Mouse (Mus musculus): ENCODE results near the gene Fbxl13. TPM values are rescaled to one million over a fixed set of nuclear protein-coding genes. Genes with fewer than 3 reads are reported as not detected.

Fbxl13 gene
- total RNA-seq, 2 experiments from 2014 or later, result not detected

DNA sequence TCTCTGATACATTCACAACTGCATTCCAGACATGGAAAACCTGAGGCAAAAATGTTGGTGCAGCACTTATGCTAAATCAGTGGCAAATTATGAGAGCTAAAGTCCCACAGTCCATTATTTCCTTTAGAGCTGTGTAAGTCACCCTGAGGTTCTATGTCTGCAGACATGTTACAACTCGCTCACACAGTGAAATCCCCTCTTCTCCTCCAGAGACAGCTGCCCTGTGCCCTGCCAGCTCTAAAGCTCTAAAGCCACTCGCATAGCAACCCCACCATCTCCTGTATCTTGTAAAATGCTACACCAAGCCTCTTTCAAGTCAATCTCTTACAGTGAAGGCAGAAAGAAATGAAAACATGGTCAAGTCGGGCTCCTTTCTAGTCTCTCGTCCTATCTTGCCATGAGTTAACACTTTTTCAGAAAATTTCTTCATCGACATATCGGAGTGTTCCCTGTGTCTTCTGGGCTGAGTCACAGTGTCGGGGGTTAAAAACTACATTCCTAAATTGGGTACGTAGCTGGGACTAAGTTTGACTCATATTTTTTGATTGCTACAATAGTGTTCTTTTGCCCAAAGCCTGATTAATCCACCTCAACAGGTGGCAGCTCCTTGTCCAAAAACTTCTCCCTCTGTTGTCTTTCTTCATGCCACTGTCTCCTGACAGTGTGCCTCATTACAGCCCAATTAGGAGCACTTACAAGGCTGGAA is 152.0 kb downstream of the Fbxl13 start:
- no peak for DNase-seq (ENCODE audit: low spot score)
- intact Hi-C loops (cut with DNase I), result no loop called here

DNA sequence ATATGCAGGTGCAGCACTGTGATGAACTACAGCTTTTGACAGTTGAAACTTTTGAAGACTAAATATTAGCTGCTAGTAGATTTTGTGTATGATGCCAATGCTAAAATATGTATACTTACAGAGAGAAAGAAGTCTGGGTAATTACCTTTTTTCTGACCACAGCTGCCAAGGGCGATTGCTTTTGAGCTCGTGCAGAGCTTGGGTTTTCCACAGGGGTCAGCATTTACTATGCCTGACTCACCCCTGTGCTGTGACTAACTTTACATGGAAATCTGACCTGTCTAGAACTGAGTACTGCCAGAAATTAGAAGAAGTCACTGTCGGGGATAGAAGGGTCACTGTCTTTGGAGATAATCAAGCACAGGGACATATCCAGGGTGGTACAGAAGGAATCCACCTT is 153.2 kb downstream of the Fbxl13 start:
- intact Hi-C loops (cut with DNase I), result no loop called here
- no peak for DNase-seq (ENCODE audit: low spot score)

DNA sequence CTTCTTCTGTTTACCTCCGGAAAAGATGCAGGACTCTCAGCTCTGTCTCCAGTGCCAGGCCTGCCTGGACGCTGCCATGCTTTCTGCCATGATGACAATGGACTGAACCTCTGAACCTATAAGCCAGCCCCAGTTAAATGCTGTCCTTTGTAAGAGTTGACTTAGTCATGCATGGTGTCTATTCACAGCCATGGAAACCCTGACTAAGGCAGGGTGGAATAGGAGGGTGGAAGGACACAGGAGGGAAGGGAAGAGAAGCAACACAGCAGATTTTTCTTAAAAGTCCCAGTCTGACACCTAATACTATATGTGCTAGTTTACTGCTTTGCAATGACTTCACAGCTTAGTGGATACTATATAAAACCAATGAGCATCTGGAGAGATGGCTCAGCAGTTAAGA is 154.0 kb downstream of the Fbxl13 start:
- no peak for DNase-seq (ENCODE audit: low spot score)
- intact Hi-C loops (cut with DNase I), result no loop called here

DNA sequence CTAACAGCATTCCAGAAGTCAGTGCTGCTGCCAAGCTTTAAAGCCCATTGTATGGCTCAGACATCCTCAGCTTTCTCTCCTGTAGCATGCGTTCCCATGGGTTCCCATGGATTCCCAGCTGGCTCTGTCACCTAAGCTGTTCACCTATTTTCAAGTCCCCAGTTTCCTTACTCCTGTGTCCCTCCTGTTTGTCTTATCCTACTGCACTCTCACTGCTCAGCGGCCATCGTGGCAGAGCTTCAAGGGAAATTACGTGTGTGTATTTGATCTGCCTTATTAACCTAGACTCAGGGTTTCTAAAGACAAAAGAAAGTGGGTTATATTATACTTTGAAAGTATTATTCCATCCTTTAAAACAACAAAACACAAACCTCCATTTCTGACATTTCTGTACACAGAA is 156.3 kb downstream of the Fbxl13 start:
- no peak for DNase-seq (ENCODE audit: low spot score)
- intact Hi-C loops (cut with DNase I), result no loop called here

DNA sequence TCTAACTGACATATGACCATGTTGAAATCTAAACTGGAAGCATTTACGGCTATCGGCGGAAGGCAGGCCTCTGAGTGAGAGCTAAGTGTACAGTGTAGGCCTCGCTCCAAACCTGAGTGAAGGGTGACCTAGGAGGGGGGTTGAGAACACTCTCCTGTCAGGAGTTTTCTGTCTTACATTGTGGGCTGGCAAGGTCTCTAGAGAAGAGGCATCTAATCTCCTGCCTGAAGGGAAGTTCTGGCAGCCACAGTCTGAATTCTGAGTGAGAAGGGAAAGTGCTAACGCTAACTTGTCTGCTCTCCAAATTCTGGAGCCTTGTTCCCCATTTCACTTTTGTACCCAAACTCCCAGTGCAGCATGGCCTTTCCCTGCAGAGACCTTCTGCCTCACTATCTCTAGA is 156.9 kb downstream of the Fbxl13 start:
- DNase-seq (ENCODE audit: low spot score), result peak; percentile 9
- intact Hi-C loops (cut with DNase I), result no loop called here

DNA sequence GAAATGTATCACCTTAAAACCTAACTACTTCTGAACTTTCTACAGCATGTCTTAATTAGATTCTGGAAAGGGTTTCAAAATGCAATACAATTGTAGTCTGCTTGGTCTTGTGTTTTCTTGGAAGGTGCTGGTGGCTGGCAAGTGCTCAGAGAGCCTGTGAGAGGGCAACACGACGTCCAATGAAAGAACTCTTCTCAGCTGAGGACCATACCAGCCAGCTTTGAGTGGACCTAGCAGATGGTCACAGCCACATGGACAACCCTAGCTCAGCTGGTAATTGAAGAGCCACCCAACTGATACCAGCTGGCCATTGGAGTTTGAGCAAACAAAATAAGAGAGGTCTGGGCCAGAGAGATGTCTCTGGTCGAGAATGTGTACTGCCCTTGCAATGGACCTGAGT is 157.7 kb downstream of the Fbxl13 start:
- peak; percentile 6 for DNase-seq (ENCODE audit: low spot score)
- intact Hi-C loops (cut with DNase I), result no loop called here

DNA sequence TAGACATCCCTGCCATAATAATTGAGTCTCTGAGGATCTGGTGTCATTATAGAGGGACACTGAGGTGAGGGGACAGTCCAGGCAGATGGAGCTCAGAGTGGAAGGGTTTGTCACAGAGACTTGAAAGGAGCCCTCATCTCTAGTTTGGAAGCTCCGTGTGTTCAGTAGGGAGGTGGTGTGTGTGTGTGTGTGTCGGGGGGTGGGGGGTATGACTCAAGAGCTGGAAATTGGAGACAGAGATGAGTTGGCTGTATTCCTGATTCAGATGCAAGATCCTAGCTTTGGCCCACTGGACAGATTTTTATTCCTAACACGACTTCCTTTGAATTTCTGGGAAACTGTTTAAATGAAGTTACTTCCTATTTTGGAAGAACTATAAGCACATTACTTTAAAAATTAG is 158.1 kb downstream of the Fbxl13 start:
- DNase-seq (ENCODE audit: low spot score), result no peak
- intact Hi-C loops (cut with DNase I), result no loop called here

DNA sequence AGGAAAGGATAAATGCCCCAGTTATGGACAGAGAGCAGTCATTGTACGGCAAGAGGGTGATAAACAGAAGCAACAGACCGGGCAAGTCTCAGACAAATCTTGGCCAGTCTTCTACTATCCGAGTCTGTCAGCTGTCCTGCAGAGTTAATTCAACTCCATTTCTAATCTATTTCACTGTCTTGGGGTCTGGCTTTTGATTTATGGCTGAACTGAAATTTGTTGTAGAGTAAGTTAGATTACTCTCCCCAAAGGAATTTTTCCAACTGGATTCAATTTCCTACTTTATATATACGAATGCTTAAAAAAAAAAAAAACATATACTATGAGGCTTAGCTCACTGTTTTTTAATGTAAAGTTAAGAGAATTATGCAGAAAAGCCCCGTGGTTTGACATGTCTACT is 158.6 kb downstream of the Fbxl13 start:
- intact Hi-C loops (cut with DNase I), result no loop called here

DNA sequence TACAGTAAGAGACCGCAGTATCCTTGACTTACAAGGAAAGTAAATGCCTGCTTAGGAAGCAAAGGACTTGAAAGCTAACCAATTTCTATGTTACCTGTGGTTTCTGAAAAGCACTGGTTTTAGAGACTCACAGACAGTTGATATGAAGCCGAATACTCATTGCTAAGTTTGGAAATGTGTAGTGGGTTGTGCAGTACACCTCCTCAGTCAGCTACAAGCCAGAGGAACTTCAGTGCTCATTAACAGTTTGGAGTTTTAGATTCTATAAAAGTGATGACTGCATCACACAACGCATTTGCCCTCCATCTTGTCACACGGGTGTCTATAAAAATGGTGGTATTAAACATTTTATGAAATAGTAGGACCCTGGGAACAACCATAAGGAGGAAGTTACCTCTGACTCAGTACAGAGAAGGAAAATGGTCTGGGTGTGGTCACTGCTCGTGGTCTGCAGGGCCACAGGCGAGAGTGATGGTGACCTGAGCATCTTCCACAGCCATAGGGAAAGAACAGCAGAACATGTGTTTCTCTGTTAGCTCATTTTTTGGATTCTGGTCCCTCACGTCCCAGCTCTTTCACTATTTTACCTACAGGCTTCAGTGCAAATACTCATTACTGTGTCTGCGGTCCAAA is 160.1 kb downstream of the Fbxl13 start:
- no peak for DNase-seq (ENCODE audit: low spot score)
- intact Hi-C loops (cut with DNase I), result no loop called here

More for the DNA sequence above, 158.6 kb downstream of the Fbxl13 start:
- no peak for DNase-seq (ENCODE audit: low spot score)

DNA sequence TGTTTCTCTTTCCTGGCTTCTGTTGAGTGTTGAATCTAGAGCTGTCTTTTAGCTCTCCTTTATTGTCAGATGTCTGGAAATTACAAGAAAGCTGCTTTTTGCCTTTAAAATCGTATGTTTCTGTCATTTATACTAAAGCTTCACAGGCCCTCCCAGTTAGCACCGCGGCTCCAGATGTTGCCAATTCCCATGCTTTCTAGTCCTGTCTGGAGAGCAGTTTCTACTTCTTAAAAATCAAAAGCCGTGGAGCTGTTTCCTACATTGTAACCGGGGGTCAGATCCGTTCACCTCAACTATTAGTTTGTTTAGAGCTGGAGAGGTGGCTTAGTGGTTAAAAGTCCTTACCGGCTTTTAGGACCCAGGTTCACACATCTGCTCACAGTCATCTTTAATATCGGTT is 162.2 kb downstream of the Fbxl13 start:
- intact Hi-C loops (cut with DNase I), result no loop called here
- DNase-seq (ENCODE audit: low spot score), result no peak

DNA sequence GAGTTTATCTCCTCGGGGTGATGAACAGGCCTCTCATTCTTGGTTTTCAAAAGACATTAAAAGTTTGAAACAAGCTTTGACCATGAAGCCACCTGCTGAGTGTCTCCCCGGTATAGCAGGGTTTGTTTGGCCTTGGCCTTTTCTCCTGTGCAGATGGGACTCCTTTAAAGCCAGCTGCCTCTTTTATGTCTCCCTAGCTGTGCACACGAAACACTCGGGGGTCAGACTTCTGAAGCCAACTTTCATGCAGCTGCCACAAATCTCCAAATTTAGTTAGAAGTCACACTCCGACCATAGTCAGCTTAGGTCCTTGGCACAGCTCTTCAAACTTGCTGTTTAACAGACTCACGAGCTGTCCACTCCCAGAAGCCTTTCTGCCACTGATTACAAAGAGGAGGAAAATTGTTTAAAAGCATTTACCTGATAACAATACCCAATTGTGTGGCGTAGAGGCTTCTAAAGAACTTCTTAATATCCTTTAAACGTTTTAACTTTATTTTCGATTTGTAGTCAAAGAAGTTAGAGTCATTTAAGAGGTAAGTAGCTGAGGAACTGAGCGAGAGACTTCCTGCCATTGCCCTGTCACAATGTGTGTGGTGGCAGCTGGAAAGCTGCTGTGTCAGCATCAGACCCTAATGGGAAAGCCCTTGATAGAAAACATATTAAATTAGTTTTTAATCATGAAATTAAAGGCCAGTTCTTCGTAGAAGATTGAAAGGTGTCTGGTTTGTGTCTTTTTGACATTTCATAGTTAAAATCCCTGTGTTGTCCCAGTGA is 162.8 kb downstream of the Fbxl13 start:
- DNase-seq (ENCODE audit: low spot score), result no peak
- intact Hi-C loops (cut with DNase I), result no loop called here

DNA sequence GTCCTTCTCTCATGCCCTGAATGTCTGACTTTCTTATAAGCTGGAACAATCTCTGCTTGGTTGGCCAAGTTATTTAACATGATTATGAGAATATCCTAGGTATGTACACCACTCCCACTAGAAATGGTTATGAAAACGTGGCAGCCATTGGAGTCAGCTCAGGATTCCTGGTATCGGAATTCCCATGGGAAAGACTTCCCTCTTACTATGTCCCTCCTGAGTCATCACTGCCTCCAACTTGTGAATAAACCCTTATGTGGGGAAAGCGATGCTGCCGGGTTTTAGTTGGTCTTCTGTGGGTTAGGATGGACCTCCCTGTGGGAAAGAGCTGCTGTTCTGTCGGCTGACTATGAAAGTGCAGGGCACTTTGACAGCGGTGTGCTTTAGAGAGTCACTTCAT is 163.9 kb downstream of the Fbxl13 start:
- DNase-seq (ENCODE audit: low spot score), result no peak
- intact Hi-C loops (cut with DNase I), result no loop called here

DNA sequence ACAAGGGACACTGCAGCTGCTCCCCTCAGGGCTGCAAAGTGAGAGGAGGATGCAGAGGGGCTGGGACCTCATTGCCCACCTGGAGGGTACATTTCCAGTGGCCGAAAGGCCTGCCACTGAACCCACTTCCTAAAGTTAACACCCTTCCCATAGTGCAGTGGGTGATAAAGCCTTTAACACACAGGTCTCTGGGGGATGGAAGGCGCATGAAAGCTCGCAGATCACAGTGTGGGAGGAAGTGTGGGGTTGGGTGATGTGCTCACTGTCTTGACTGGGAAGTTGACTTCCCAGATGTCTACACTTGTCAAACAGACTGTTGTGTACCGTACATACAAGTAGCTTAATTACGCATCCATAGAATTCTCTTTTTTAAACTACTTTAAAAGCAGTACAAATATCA is 165.7 kb downstream of the Fbxl13 start:
- intact Hi-C loops (cut with DNase I), result no loop called here
- DNase-seq (ENCODE audit: low spot score), result no peak

DNA sequence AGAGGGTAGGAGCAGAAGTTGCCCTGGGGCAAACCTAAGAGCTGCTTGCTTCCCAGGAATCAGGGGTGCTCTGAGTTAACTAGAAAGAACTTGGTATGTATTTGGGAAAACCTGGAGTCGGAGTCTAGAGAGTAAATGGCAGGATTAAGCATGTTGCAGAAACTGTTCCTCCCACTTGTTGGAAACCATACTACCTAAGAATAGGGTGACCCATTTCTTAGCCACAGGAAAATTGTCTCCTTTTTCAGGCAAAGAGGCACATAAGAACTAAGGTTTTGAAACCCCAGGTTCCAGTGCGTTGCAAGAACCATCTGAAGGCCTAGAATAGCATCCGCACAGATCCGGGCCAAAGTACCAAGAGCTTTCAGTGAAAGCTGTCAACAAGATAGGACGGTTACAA is 167.0 kb downstream of the Fbxl13 start:
- intact Hi-C loops (cut with DNase I), result no loop called here
- DNase-seq (ENCODE audit: low spot score), result no peak

DNA sequence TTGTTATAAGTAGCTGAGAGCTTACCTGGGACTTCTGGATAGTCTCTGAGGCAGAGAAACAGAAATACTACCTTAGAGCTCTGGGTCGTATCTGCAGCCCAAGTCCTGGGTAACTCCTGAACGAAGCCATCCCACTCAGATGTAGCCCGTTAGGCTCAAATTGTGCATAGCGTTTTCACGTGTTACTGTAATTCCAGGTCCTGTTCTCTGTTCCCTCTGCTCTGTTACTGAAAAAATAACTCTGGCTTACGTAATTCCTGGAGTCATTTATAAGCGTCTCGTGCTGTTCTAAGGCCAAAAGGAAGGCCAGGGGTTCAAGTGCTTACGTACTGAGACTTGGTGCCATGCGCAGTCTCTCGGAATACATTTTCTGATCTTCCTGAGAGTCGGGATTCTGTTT is 177.3 kb downstream of the Fbxl13 start:
- intact Hi-C loops (cut with DNase I), result no loop called here
- DNase-seq (ENCODE audit: low spot score), result no peak

DNA sequence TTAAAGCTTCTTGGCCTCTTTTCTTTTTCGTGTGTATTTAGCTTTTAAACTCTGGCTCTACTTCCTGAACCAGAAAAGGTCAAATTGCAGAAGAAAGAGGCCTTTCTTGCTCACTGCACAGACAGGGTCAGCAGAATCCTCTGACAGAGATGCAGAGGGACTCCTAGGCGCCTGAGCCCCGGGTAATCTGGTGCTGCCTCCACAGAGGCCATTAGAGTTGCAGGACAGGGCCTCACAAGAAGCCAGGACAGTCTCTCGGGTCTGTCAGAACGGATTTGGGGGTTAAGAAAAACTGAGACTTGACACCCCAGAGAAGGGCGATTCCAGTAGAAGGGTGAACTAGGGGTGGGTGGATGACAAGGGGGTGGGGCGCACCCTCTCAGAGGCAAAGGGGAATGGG is 178.0 kb downstream of the Fbxl13 start:
- DNase-seq (ENCODE audit: low spot score), result no peak
- intact Hi-C loops (cut with DNase I), result no loop called here

DNA sequence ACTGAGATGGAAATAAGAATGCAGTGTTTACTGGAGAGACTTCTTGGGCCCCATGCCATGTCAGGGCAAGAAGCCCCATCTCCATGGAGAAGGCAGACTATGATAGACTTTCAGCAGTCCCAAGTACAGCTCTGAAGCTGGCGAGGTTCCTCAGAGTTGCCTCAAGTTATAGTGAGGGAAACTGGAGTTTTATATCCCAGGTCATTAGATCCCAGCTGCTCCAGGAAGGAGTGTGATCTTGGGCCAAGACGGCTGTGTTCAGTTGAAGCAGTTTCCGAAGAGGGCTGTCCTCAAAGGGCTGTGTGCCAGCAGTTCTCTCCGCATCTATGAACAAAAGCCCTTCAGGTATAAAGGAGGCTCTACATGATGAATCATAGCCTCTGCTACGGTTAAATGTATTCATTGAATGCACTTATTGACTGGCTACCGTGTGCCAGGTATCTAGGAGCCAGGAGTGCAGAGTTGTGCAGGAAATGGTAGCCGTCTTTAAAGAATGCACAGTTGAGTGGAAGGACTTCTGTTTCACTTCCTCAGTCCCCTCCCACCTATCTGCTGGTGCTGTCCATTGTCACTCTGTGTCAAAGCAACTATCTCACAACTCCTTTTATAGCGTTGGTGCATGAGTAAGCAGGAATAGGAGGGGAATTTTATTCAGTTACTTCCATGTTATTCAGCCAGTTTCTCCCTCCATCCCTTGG is 204.5 kb downstream of the Fbxl13 start:
- intact Hi-C loops (cut with DNase I), result no loop called here
- DNase-seq (ENCODE audit: low spot score), result no peak

DNA sequence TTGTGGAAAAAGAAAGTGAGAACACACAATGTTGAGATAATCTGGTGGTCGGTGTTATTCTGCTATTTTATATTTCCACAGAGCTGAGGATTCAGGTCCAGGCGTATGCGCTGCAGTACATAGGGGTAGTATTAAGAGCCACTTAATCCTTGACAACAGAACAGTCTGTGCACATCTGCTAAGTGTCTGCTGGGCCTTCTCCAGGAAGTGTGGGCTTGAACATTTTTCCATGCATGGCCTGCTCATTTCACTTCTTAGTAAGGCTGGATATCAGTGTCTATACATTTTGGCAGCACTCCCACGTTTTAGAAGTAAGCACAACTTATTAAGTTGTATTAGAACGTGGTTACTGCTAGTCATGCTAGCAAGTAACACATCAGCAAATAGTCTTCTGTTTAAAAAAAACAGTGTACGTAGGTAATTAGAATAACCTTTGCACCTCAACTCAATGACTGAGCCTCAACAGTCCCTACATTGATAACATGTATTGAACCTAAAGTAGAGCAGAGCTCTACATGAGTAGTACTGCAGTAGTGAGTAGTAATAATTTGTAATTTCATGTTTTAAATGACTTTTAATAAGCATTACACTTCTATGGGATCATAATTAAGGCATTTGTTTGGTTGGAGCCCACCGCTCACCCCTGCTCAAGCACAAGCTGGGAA is 205.9 kb downstream of the Fbxl13 start:
- DNase-seq (ENCODE audit: low spot score), result no peak
- intact Hi-C loops (cut with DNase I), result no loop called here

DNA sequence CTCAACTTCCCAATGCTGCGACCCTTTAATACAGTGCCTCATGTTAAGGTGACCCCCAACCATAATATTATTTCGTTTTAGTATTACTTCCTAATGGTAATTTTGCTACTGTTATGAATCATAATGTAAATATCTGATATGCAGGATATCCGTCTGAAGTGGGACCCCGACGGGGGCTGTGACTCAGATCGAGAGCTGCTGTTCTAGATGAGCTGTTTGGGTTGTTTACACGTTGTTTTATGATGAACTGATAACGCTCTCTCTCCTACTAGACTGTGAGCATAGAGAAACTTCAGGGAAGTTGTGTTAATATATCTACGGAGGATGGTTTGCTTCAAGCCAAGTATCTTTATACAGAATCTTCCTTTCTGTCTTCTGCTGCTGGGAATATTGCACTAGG is 207.0 kb downstream of the Fbxl13 start:
- DNase-seq (ENCODE audit: low spot score), result no peak
- intact Hi-C loops (cut with DNase I), result no loop called here

DNA sequence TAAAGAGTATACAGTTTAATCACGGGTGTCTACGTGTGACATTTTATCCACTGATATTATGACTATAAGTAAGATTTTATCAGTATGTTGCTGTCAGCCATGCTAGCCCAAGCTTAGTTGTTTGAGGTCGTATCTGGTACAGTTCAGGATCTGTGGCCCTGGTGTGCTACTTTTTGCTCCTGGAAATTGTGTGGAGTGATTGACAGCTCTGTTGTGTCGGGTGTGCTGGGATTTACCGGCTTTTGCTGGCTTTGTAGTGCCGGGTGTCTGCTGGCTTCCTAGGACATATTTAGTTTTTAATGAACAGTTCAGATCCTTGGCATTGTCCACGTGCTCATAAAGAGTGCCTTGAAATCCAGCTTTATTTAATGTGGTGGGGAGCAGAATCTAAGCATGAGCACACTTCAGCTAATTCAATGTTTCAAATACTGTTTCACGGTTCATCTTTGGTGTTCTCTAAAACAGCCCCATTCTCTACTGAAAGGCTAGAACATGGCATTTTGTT is 208.9 kb downstream of the Fbxl13 start:
- intact Hi-C loops (cut with DNase I), result no loop called here
- no peak for DNase-seq (ENCODE audit: low spot score)
